Mouse (Mus musculus) spleen, adult 18-20 months (tissue): ENCODE results near the gene Oaz2.
"Not testable (repeated sequence)": the region's sequence is repeated elsewhere in the genome, so short reads cannot be mapped to it uniquely, and the experiment has no call there.

Source experiments
- DNase-seq, 2 experiments: peaks; one replicate each; pipeline ENCODE4 v3.0.0; 2022; ENCODE audit warnings: mixed read lengths in 2 of 2

The Oaz2 gene

DNA sequence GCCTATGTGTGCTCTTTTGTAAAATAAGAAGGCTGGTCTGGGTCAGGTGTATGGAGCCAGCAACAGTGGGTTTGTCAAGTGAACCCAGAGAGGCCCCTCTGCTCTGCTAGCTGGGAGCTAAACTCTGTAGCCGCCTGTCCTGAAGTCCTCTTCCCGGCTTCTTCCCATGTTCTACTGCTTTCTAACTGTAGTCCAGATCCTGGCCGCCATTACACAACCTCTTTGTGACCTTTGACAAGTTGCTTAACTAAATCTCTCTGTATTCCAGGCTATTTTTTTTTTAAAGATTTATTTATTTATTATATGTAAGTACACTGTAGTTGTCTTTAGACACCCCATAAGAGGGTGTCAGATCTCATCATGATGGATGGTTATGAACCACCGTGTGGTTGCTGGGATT lies 14.1 kb upstream of the Oaz2 start:
- no peak for DNase-seq

DNA sequence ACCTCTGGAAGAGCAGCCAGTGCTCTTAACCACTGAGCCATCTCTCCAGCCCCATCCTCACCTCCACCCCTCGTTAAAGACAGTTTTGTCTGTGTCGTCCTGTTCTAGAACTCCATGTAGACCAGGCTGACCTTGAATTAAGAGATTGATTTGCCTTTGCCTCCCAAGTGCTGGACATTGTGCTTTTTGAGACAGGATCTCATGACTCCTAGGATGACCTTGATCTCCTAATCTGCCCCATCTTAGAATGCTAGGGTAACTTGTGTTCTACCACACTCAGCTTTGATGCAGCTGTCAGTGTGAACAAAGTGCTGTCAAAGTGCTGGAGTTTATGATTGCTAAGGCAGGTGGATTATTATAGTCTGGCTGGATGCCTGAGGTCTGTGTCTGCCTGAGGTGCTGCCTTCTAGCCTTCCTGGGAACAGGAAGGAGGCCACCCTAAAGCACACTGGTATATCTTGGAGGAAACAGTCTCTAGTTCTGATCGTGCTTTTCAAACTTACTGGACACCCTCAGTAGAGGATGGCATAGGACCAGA lies 13.0 kb upstream of the Oaz2 start:
- no peak for DNase-seq

GRCm38 (mm10) chr9:65655540-65655939 lies 12.3 kb upstream of the Oaz2 start:
- DNase-seq, result no peak

DNA sequence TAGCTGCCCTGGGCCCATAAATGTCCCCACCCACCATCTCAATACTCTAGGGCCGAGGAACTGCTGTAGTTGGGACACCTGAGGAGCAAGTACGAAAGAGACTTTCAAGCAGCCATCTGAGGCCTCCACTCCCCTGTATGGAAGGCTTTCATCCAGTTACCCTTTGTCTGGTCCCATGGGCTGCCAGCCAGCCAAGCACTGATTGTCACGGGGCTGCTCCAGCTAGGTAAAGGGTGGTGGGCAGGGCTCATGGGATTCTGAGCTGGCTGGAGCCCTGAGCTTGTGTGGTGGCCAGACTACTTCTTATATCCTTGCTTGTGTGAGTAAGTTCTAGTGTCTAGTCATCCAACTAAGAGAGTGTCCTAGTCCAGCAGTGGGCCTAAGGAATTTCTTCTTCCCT lies 10.6 kb upstream of the Oaz2 start:
- DNase-seq, result no peak

- DNase-seq, result no peak
Observed at GRCm38 (mm10) chr9:65661029-65661428, 6.8 kb upstream of the Oaz2 start.

GRCm38 (mm10) chr9:65661493-65661892 lies 6.3 kb upstream of the Oaz2 start:
- DNase-seq, result no peak

DNA sequence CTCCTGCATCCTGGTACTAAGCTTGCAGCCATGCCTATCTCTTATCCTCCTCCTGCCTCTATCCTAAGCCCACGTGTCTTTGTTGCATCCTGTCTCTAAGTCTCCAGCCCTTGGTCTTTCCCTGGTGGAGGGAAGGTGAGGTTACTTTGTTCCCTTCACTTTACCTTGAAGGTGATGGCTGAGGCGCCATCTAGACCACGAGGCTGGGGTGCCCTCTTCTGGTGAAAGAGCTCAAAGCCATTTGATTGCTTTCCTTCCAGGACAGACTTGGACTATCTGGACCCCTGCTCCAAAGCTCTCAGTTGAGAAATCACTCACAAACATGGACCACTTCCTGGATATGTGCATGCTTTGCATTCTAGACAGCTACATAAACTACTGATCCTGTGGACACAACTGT lies 3.6 kb upstream of the Oaz2 start:
- DNase-seq, result peak; percentile 18 to 61

GRCm38 (mm10) chr9:65666042-65666441 lies 1.8 kb upstream of the Oaz2 start:
- DNase-seq, result peak; percentile 24 to 61

GRCm38 (mm10) chr9:65671431-65671931 lies 3.7 kb downstream of the Oaz2 start:
- DNase-seq, result peak in 1 of 2 experiments; percentile 8

GRCm38 (mm10) chr9:65672996-65673395 lies 5.2 kb downstream of the Oaz2 start:
- no peak for DNase-seq

- DNase-seq, result no peak
Observed at GRCm38 (mm10) chr9:65675461-65676357, 7.9 kb downstream of the Oaz2 start.

DNA sequence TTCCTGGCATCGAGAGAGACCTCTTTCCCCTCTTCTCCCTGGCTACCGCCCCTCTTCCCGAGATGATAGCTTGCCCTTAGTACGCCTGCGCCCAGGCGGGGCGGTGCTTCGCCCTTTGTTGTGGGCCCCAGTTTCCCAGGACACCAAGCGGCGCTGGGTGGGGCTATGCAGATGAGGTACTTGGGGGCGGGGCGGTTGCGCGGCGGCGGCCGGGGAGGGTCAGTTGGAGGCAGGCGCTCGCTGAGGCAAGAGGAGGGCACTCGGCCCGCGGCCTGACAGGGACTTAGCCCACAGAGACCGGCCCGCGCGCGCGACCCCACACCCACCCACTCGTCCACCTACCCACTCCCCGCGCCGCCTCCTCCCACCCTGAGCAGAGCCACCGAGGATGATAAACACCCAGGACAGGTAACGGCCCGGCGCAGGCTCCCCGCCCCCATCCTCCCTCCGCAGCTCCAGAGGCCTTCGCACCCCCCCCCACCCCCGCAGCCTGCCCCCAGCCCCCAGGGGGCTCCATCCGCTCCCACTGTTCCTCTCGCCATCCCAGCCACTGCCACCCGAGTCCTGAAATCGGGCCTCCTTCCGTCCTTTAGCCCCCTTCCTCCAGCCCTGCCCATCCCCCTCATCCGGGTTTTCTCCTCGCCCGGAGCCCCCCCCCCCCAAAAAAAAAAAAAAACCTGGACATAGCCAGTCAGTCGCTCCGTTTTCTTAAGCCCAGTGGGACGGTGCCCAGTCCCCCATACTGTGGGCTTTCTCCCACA lies 8.7 kb downstream of the Oaz2 start:
- DNase-seq, result peak; percentile 92 to 97

DNA sequence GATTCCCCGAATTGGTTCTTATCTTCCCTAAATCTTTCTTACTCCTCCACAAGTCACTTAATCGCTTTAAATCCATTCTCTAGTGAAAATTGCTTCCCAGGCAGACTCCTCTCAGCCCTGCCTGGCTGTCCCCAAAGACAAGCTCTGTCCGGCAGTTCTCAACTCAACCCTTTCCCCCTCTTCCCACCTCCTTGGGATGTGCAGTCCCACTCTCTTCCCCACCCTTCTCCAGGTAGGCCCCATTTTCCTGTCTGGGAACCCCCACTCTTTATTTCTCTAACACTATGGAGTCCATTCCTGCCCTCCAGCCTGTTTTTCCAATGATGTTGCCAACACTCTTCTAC lies 9.3 kb downstream of the Oaz2 start:
- DNase-seq, result no peak

- no peak for DNase-seq
Observed at GRCm38 (mm10) chr9:65679181-65679761, 11.5 kb downstream of the Oaz2 start.

GRCm38 (mm10) chr9:65680938-65681633 lies 13.3 kb downstream of the Oaz2 start:
- DNase-seq, result no peak

DNA sequence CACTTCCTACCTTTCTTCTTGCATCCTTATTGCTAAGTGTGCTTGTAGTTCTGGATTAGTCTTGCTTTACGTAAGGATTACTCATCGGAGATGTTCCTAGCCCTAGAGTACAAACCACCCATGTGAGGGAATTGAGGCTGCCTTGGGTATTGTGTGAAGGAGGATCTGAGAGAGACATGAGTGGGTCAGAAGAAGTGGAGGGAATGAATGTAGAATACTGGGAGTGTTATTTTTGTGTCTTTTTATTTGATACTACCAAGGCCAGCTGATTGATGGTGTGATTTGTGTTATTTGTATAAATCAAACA lies 13.8 kb downstream of the Oaz2 start:
- DNase-seq, result no peak

GRCm38 (mm10) chr9:65682183-65682582 lies 14.4 kb downstream of the Oaz2 start:
- DNase-seq, result no peak

- DNase-seq, result no peak
Observed at GRCm38 (mm10) chr9:65682994-65683393, 15.2 kb downstream of the Oaz2 start.

- DNase-seq, result no peak
Observed at GRCm38 (mm10) chr9:65684704-65685103, 16.9 kb downstream of the Oaz2 start.

- not testable (repeated sequence) for DNase-seq
Observed at GRCm38 (mm10) chr9:65689869-65690268, 22.1 kb downstream of the Oaz2 start.

DNA sequence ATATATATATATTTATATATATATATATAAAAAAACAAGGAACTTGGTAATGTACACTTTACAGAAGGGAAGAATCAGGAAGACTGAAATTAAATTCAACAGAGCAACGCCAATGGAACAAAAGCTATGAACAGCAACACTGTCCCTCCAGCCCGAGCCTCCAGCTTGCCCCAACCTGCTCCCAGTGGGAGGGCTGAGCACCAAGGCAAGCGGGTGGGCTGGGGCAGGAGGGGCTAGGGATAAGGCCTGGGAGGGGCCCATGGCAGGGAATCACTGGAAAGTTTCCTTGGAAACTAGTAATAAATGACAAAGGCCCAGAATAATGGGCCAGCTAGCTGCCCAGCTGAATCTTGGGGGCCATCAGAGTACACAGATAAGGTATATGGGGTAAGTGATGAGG lies 24.7 kb downstream of the Oaz2 start:
- DNase-seq, result no peak

GRCm38 (mm10) chr9:65692959-65693603 lies 25.3 kb downstream of the Oaz2 start:
- DNase-seq, result no peak
